ENCODE assay signal across 7 mouse cellular contexts in genomic region chr7:28597642-28598446, GRCm38 (mm10). TPM values are rescaled to one million over a fixed set of nuclear protein-coding genes. Genes with fewer than 3 reads are reported as not detected.
DNase-seq lines count a peak whose midpoint lies in the region; ATAC-seq lines count a peak whose summit lies in the region.

Gene Samd4b (minus strand): TSS chr7:28598144.
Gene Pak4 (minus strand): TSS chr7:28598185.

- H3K27me3 ChIP-seq in intestine, embryonic 16.5 days (replicated peaks; ENCODE audit: control insufficient read depth, insufficient read depth, low read length) = no peaks in the 10 kb centered on the region
- H3K27me3 ChIP-seq in midbrain, embryonic 11.5 days (ENCODE audit: control insufficient read depth, insufficient read depth, low read length) = no peaks in the 10 kb centered on the region

- H3K27ac ChIP-seq in intestine, embryonic 16.5 days (ENCODE audit: low read length) = peak within 1 kb of the TSS; percentile 94
- H3K27ac ChIP-seq in midbrain, embryonic 11.5 days (ENCODE audit: low read depth, low read length) = peak within 1 kb of the TSS; percentile 78; the same call in 1 of the 2 replicates

- intact Hi-C loops in left cerebral cortex, postnatal 36 days (cut with DNase I) = loop anchor here (1.0 kb wide), 1 partner anchor 162 kb away; no protein-coding TSS in a partner anchor

- no peaks in the 10 kb centered on the region for H3K9me3 ChIP-seq in intestine, embryonic 16.5 days (ENCODE audit: control insufficient read depth, low read length)
- H3K9me3 ChIP-seq in midbrain, embryonic 11.5 days (ENCODE audit: control insufficient read depth, low read length) = no peaks in the 10 kb centered on the region

- peaks cover 42% of the 10 kb centered on the region for H3K4me1 ChIP-seq in intestine, embryonic 16.5 days (ENCODE audit: control insufficient read depth, insufficient read depth, low read length)
- peaks cover 14% of the 10 kb centered on the region for H3K4me1 ChIP-seq in midbrain, embryonic 11.5 days (ENCODE audit: control insufficient read depth, insufficient read depth, low read length)

- peak within 1 kb of the TSS; percentile 70 for H3K4me3 ChIP-seq in intestine, embryonic 16.5 days (ENCODE audit: low read length)
- peak within 1 kb of the TSS; percentile 72 for H3K4me3 ChIP-seq in midbrain, embryonic 11.5 days (ENCODE audit: low read depth, low read length)

- DNase-seq in adrenal gland, adult 2 months = peak; percentile 100
- DNase-seq in embryo, embryonic 11.5 days (ENCODE audit: low read depth, low spot score) = peak; percentile 96
- DNase-seq in gastrocnemius, postnatal 4 days (ENCODE audit: low spot score in 2 of 2) = peak; percentile 99
- peak; percentile 99 for DNase-seq in left cerebral cortex, postnatal 36 days (ENCODE audit: low spot score in 2 of 2)
- peak; percentile 99 for DNase-seq in midbrain, embryonic 11.5 days (ENCODE audit: low spot score, missing footprints)
- peak; percentile 97 for DNase-seq in skeletal muscle tissue, adult 2 months (ENCODE audit: low read depth, low spot score)

- peak; percentile 85 for ATAC-seq in intestine, embryonic 16.5 days
- ATAC-seq in midbrain, embryonic 11.5 days (ENCODE audit: low FRiP score) = peak; percentile 96

- peak within 1 kb of the TSS; percentile 85 for H3K9ac ChIP-seq in intestine, embryonic 16.5 days (ENCODE audit: low read depth, low read length)
- peak within 1 kb of the TSS; percentile 79 for H3K9ac ChIP-seq in midbrain, embryonic 11.5 days (ENCODE audit: low read length)

- WGBS in intestine, embryonic 16.5 days = under 1% methylated on average over 65 of the region's 66 CpGs
- 1% methylated on average over 66 of the region's 66 CpGs for WGBS in midbrain, embryonic 11.5 days

- peak within 1 kb of the TSS; percentile 81 for H3K4me2 ChIP-seq in intestine, embryonic 16.5 days (ENCODE audit: low read depth, low read length)
- H3K4me2 ChIP-seq in midbrain, embryonic 11.5 days = peak within 1 kb of the TSS; percentile 83

- H3K36me3 ChIP-seq in intestine, embryonic 16.5 days (ENCODE audit: control insufficient read depth, insufficient read depth, low read length) = no peaks in the 10 kb centered on the region
- H3K36me3 ChIP-seq in midbrain, embryonic 11.5 days (ENCODE audit: control insufficient read depth, insufficient read depth, low read length) = no peaks in the 10 kb centered on the region

RNA-seq across cellular contexts. Expression of gene Samd4b, which starts in this region (rescaled TPM):
- 10 to 100 TPM; 61.0 to 78.2 TPM for total RNA-seq in adrenal gland, adult 2 months (2021)
- polyA plus RNA-seq in adrenal gland, adult 2 months (2012; rRNA removed) = 127 and 146 TPM in 2 replicates
- 10 to 100 TPM; 43.0 to 44.1 TPM for total RNA-seq in gastrocnemius, postnatal 4 days (2021)
- 7.8 and 9.7 TPM in 2 replicates for polyA plus RNA-seq in intestine, embryonic 16.5 days (2015; fragmentation: Nextera tagmentation; extraction: Ambion mirVana)
- total RNA-seq in left cerebral cortex, postnatal 36 days (2021) = 10 to 100 TPM; 68.7 to 68.8 TPM
- 23.8 and 27.8 TPM in 2 replicates for polyA plus RNA-seq in midbrain, embryonic 11.5 days (2014; fragmentation: Nextera tagmentation; extraction: Ambion mirVana)

RNA-seq across cellular contexts. Expression of gene Pak4, which starts in this region (rescaled TPM):
- 10 to 100 TPM; 28.7 to 29.6 TPM for total RNA-seq in adrenal gland, adult 2 months (2021)
- polyA plus RNA-seq in adrenal gland, adult 2 months (2012; rRNA removed) = 53.5 and 54.9 TPM in 2 replicates
- total RNA-seq in gastrocnemius, postnatal 4 days (2021) = 10 to 100 TPM; 11.9 to 12.4 TPM
- polyA plus RNA-seq in intestine, embryonic 16.5 days (2015; fragmentation: Nextera tagmentation; extraction: Ambion mirVana) = 51.2 and 55.4 TPM in 2 replicates
- total RNA-seq in left cerebral cortex, postnatal 36 days (2021) = 10 to 100 TPM in 1 of 2 experiments, 1 to 10 TPM in 1; 9.0 to 10.4 TPM
- 29.6 and 32.5 TPM in 2 replicates for polyA plus RNA-seq in midbrain, embryonic 11.5 days (2014; fragmentation: Nextera tagmentation; extraction: Ambion mirVana)

Comparison
In these comparisons a context has a peak if more than half of its experiments do, and no peak if none do; other contexts are left out.
1. Peak in every context shown above with its lines: DNase-seq, ATAC-seq, H3K4me3 ChIP-seq and H3K27ac ChIP-seq.